Mouse (Mus musculus) T-cell, adult 66 days (primary cell): ENCODE measurements around the gene Efcab14. TPM values are rescaled to one million over a fixed set of nuclear protein-coding genes. Genes with fewer than 3 reads are reported as not detected.

ENCODE experiments used
- total RNA-seq, 2 experiments: library from RNA; stranded (reverse); gene quantifications; 3 replicates in 1 of 2; 4 replicates in 1 of 2; pipeline ENCODE4 v1.2.4; 2023

Gene Efcab14
- 10 to 100 TPM; 37.6 to 44.0 TPM for total RNA-seq

GRCm38 (mm10) chr4:115737551-115738041 lies at the start of gene Efcab14:
TSS of gene Efcab14 (plus strand) at chr4:115737744.

GRCm38 (mm10) chr4:115780918-115781317 lies 43.4 kb downstream of the Efcab14 start, which contains the start of gene Tex38:
TSS of gene Tex38 (minus strand) at chr4:115781018.

GRCm38 (mm10) chr4:115784769-115785510 lies 47.4 kb downstream of the Efcab14 start, which contains the start of gene Atpaf1:
TSS of gene Atpaf1 (plus strand) at chr4:115784812.

Other genes with a start within 250 kb of the Efcab14 start
- not detected for gene Cyp4a14, start 241.6 kb upstream of the Efcab14 start, total RNA-seq
- not detected for gene Cyp4a10, start 219.5 kb upstream of the Efcab14 start, total RNA-seq
- gene Cyp4a31, start 174.1 kb upstream of the Efcab14 start, total RNA-seq = not detected
- not detected for gene Cyp4a32, start 136.8 kb upstream of the Efcab14 start, total RNA-seq
- not detected for gene Cyp4b1, start 90.0 kb upstream of the Efcab14 start, total RNA-seq
- gene Tex38, start 43.3 kb downstream of the Efcab14 start, total RNA-seq = under 1 TPM; 0.77 to 0.96 TPM
- 10 to 100 TPM; 26.5 to 27.4 TPM for gene Atpaf1, start 47.1 kb downstream of the Efcab14 start, total RNA-seq
- 10 to 100 TPM; 18.5 to 27.8 TPM for gene Mob3c, start 90.3 kb downstream of the Efcab14 start, total RNA-seq
- 10 to 100 TPM; 67.6 to 68.0 TPM for gene Mknk1, start 101.5 kb downstream of the Efcab14 start, total RNA-seq
- gene Kncn, start 146.7 kb downstream of the Efcab14 start, total RNA-seq = 1 to 10 TPM in 1 of 2 experiments, under 1 TPM in 1; 0.56 to 1.6 TPM
- gene 6430628N08Rik, start 152.9 kb downstream of the Efcab14 start, total RNA-seq = not detected
- gene Dmbx1, start 202.2 kb downstream of the Efcab14 start, total RNA-seq = not detected